ENCODE assay signal across 8 mouse cellular contexts in genomic region chr1:180265399-180265798, GRCm38 (mm10). TPM values are rescaled to one million over a fixed set of nuclear protein-coding genes. Genes with fewer than 3 reads are reported as not detected.
DNase-seq lines count a peak whose midpoint lies in the region; ATAC-seq lines count a peak whose summit lies in the region.

No protein-coding gene starts in this region.

- no peaks in the 10 kb centered on the region for H3K27me3 ChIP-seq in embryonic facial prominence, embryonic 11.5 days (ENCODE audit: control insufficient read depth, insufficient read depth, low read length)
- H3K27me3 ChIP-seq in hindbrain, embryonic 13.5 days = peaks cover 28% of the 10 kb centered on the region
- peaks cover 16% of the 10 kb centered on the region for H3K27me3 ChIP-seq in liver, embryonic 12.5 days (replicated peaks)

- ATAC-seq in embryonic facial prominence, embryonic 11.5 days (replicated peaks; ENCODE audit: insufficient number of reproducible peaks, low FRiP score, low TSS enrichment, low read depth) = no peak
- no peak for ATAC-seq in hindbrain, embryonic 13.5 days (ENCODE audit: low FRiP score)
- no peak for ATAC-seq in liver, embryonic 12.5 days

- no peak overlapping the region for H3K4me3 ChIP-seq in embryonic facial prominence, embryonic 11.5 days (ENCODE audit: low read depth, low read length)
- no peak overlapping the region for H3K4me3 ChIP-seq in hindbrain, embryonic 13.5 days
- peak overlapping the region; percentile 30 for H3K4me3 ChIP-seq in liver, embryonic 12.5 days

- H3K4me2 ChIP-seq in embryonic facial prominence, embryonic 11.5 days (ENCODE audit: low read depth, low read length) = peak overlapping the region; percentile 8; the same call in 1 of the 2 replicates
- peak overlapping the region; percentile 10; the same call in 1 of the 2 replicates for H3K4me2 ChIP-seq in hindbrain, embryonic 13.5 days
- H3K4me2 ChIP-seq in liver, embryonic 12.5 days = peak overlapping the region; percentile 53

- H3K9ac ChIP-seq in embryonic facial prominence, embryonic 11.5 days (replicated peaks; ENCODE audit: low read length) = no peak overlapping the region
- no peak overlapping the region for H3K9ac ChIP-seq in hindbrain, embryonic 13.5 days
- H3K9ac ChIP-seq in liver, embryonic 12.5 days = 0 out of 2 replicates have a peak overlapping the region, but pooled peaks have one; percentile 8

- H3K36me3 ChIP-seq in embryonic facial prominence, embryonic 11.5 days (replicated peaks; ENCODE audit: control insufficient read depth, insufficient read depth, low read depth, low read length) = no peaks in the 10 kb centered on the region
- H3K36me3 ChIP-seq in hindbrain, embryonic 13.5 days = no peaks in the 10 kb centered on the region
- no peaks in the 10 kb centered on the region for H3K36me3 ChIP-seq in liver, embryonic 12.5 days

- H3K4me1 ChIP-seq in embryonic facial prominence, embryonic 11.5 days (ENCODE audit: control insufficient read depth, insufficient read depth, low read length) = no peaks in the 10 kb centered on the region
- H3K4me1 ChIP-seq in hindbrain, embryonic 13.5 days (replicated peaks) = peaks cover 5% of the 10 kb centered on the region; the same call in 1 of the 2 replicates
- peaks cover 62% of the 10 kb centered on the region for H3K4me1 ChIP-seq in liver, embryonic 12.5 days

- H3K9me3 ChIP-seq in embryonic facial prominence, embryonic 11.5 days (replicated peaks; ENCODE audit: control insufficient read depth, low read length) = no peaks in the 10 kb centered on the region
- no peaks in the 10 kb centered on the region for H3K9me3 ChIP-seq in hindbrain, embryonic 13.5 days
- H3K9me3 ChIP-seq in liver, embryonic 12.5 days (replicated peaks) = no peaks in the 10 kb centered on the region

- peak; percentile 66 for DNase-seq in ovary, postnatal 36 days (ENCODE audit: low spot score)
- DNase-seq in ovary, adult 18-20 months (ENCODE audit: low spot score) = no peak
- DNase-seq in embryonic facial prominence, embryonic 11.5 days (ENCODE audit: low spot score) = peak; percentile 61
- DNase-seq in retina, embryonic 14.5 days (ENCODE audit: low spot score) = peak; percentile 31
- DNase-seq in layer of hippocampus, adult 9-11 months = no peak
- DNase-seq in right cerebral cortex, postnatal 14 days = no peak

- 6% methylated on average over 7 of the region's 7 CpGs for WGBS in embryonic facial prominence, embryonic 11.5 days
- WGBS in hindbrain, embryonic 13.5 days = 13% methylated on average over 7 of the region's 7 CpGs
- WGBS in liver, embryonic 12.5 days (ENCODE audit: insufficient replicate concordance) = 7% methylated on average over 7 of the region's 7 CpGs

- no peak overlapping the region for H3K27ac ChIP-seq in embryonic facial prominence, embryonic 11.5 days (replicated peaks; ENCODE audit: low read depth, low read length)
- no peak overlapping the region for H3K27ac ChIP-seq in hindbrain, embryonic 13.5 days
- no peak overlapping the region for H3K27ac ChIP-seq in liver, embryonic 12.5 days

RNA-seq across cellular contexts. Expression of gene Psen2, which starts 2.2 kb away (rescaled TPM):
- 5.2 and 6.2 TPM in 2 replicates for polyA plus RNA-seq in embryonic facial prominence, embryonic 11.5 days (2014; fragmentation: Nextera tagmentation; extraction: Ambion mirVana)
- polyA plus RNA-seq in hindbrain, embryonic 13.5 days (2015; fragmentation: Nextera tagmentation; extraction: Ambion mirVana) = 11.5 and 12.3 TPM in 2 replicates
- polyA plus RNA-seq in liver, embryonic 12.5 days (2016; fragmentation: Nextera tagmentation; extraction: Ambion mirVana) = 20.9 and 21.3 TPM in 2 replicates

Comparison
In these comparisons a context has a peak if more than half of its experiments do, and no peak if none do; other contexts are left out.
1. DNase-seq: peak in ovary, postnatal 36 days (single experiment), embryonic facial prominence, embryonic 11.5 days (single experiment) and retina, embryonic 14.5 days (single experiment); none in ovary, adult 18-20 months (single experiment), layer of hippocampus, adult 9-11 months (single experiment) and right cerebral cortex, postnatal 14 days (single experiment).
2. Peak in every context shown above with its lines, with median percentiles within 50 percentile points of each other: H3K4me2 ChIP-seq.